Mouse (Mus musculus): ENCODE data around the gene Lcn12.

Lcn12 gene

DNA sequence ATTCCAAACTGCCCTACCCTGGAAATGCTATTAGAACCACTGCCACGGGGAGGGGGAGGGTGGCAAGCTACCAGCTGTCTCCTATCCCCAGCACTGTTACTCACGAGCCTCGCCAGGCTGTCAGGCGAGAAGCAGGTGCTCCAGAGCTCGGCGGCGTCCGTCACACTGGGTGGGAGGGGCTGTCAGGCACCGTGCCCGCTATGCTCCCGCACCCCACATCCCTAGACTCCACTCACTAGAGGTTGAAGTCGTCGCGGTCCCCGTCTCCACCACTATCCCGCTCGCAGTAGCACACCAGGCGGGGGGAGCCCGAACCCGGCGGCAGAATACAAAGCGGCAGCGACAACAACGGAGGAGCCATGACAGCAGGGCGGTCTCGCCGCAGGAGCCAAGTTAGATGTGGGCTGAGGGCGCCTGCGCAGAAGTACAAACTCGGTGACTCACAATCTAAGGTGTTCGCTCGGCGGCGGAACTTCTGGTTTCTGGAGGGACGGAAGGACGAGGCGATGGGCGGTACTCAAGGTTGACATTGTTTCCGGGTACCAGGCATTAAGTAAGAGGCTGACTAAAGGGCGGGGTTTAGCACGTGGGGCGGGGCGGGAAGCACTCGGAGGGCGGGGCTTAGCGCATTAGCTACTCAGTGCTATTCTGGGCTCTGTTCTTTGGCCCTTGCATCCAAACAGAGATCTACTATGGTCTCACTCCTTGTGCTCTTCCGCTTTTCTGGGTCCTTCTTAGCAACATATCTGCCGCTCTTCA is 33.0 kb downstream of the Lcn12 start, which contains the start of gene Paxx:
Paxx (minus strand) TSS at position 544 of the 759 bp plus-strand sequence.
- peak; percentile 99 for DNase-seq (ENCODE audit: low read depth, low spot score)

- DNase-seq (ENCODE audit: low read depth, low spot score) = no peak
These were observed 33.6 kb downstream of the Lcn12 start for GRCm38 (mm10) chr2:25460135-25460534.

- DNase-seq (ENCODE audit: low read depth, low spot score) = no peak
These were observed 34.8 kb downstream of the Lcn12 start for GRCm38 (mm10) chr2:25458911-25459310.

- DNase-seq (ENCODE audit: low read depth, low spot score) = no peak
These were observed 36.5 kb downstream of the Lcn12 start for GRCm38 (mm10) chr2:25457022-25457896.

- no peak for DNase-seq (ENCODE audit: low read depth, low spot score)
These were observed 37.3 kb downstream of the Lcn12 start, which contains the start of gene Clic3 for GRCm38 (mm10) chr2:25456205-25456953. Gene Clic3 (plus strand): TSS chr2:25456838.

GRCm38 (mm10) chr2:25452951-25453350 is 40.8 kb downstream of the Lcn12 start:
- DNase-seq (ENCODE audit: low read depth, low spot score) = no peak

DNA sequence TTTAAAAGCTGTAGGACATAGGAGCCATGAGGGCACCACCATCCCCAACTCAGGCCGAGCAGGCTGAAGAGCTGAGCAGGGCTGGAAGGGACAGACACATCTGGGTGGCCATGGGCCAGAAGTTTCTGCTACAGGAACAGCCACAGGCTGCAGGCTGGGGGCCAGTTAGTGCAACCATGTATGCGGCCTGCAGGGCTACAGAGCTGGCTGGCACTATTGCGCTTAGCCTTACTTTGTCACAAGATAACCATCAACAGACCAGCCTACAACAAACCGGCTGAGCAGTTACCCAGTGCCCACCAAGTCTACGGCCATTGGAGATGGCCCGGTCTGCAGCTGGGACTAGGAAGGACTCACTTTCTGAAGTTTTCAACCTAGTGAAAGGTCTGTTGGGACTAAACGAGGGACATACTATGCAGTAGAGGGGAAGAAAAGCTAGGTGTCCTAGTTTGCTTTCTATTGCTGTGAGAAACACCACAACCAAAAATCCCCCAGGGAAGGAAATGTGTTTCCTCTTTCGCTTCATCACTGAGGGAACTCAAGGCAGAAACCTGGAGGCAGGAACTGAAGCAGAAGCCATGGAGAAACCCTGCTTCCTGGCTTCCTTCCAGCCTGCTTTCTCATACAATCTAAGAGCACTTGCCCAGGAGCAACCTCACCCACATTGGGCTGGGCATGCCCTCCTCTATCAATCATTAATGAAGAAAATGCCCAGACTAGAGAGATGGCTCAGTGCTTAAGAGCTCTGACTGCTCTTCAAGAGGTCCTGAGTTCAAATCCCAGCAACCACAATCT is 42.7 kb downstream of the Lcn12 start:
- DNase-seq (ENCODE audit: low read depth, low spot score) = no peak

DNA sequence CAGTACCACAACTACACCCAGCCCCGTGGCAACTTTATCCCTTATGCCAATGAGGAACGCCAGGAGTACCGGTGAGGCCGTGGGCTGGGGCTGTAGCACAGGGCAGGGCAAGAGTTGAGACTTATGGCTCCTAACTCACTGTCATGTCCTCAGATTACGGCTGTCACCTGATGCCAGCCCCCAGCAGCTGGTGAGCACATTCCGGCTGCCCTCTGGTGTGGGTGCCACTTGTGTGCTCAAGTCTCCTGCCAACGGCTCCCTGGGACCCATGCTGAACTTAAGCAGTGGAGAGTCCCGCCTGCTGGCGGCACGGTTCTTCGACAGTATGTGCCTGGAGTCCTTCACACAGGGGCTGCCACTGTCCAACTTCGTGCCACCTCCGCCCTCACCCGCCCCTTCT is 51.0 kb downstream of the Lcn12 start:
- DNase-seq (ENCODE audit: low read depth, low spot score) = no peak

- no peak for DNase-seq (ENCODE audit: low read depth, low spot score)
These were observed 52.6 kb downstream of the Lcn12 start for GRCm38 (mm10) chr2:25441067-25441466.
